In the genomic region with DNA sequence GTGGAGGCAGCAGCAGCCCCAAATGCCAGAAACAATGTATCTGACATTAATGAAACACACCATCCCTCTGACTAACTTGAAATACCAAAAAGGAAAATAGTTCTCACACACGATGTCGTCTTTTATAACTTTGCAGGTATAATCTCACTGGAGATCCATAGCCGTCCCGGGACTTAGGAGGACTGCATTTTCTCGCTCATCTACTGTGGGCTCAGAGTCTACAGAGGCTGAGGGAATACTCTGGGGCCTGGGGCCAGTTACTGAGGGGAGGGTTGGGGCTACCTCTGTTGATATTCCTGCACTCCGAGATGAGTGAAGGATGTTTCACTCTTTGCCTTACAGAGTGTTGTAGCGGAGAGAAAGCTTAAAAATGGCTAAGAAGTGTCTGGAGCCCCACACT, we compare ENCODE assay signal across 10 mouse cellular contexts. TPM values are rescaled to one million over a fixed set of nuclear protein-coding genes. Genes with fewer than 3 reads are reported as not detected.
A peak's percentile ranks its signal among the peaks of the same experiment; 100 is the strongest.
DNase-seq lines count a peak whose midpoint lies in the region; ATAC-seq lines count a peak whose summit lies in the region.
"Had no signal": no experiment of that assay in that cellular context is flagged by ENCODE, and none has a peak within 500 bp of the region (broad histone marks: within the 10 kb centered on the region; RNA-seq: fewer than 3 reads in every experiment).

No protein-coding gene starts in this region.

- no peaks in the 10 kb centered on the region for H3K36me3 ChIP-seq in kidney, embryonic 15.5 days
- no peaks in the 10 kb centered on the region for H3K36me3 ChIP-seq in forebrain, embryonic 11.5 days (ENCODE audit: control insufficient read depth, insufficient read depth, low read length)
- no peaks in the 10 kb centered on the region for H3K36me3 ChIP-seq in intestine, embryonic 16.5 days (ENCODE audit: control insufficient read depth, insufficient read depth, low read length)
- H3K36me3 ChIP-seq in neural tube, embryonic 13.5 days: no peaks in the 10 kb centered on the region

- peaks cover 29% of the 10 kb centered on the region for H3K4me1 ChIP-seq in kidney, embryonic 15.5 days
- no peaks in the 10 kb centered on the region; the same call in 1 of the 2 replicates for H3K4me1 ChIP-seq in forebrain, embryonic 11.5 days (replicated peaks; ENCODE audit: control insufficient read depth, insufficient read depth, low read length)
- H3K4me1 ChIP-seq in intestine, embryonic 16.5 days (ENCODE audit: control insufficient read depth, insufficient read depth, low read length): no peaks in the 10 kb centered on the region
- peaks cover 37% of the 10 kb centered on the region for H3K4me1 ChIP-seq in neural tube, embryonic 13.5 days (replicated peaks)

- peak overlapping the region; percentile 93; the same call in 1 of the 2 replicates for H3K9ac ChIP-seq in kidney, embryonic 15.5 days
- H3K9ac ChIP-seq in forebrain, embryonic 11.5 days (ENCODE audit: low read length): peak overlapping the region; percentile 99
- 0 out of 2 replicates have a peak overlapping the region, but pooled peaks have one; percentile 16 for H3K9ac ChIP-seq in intestine, embryonic 16.5 days (ENCODE audit: low read depth, low read length)
- H3K9ac ChIP-seq in neural tube, embryonic 13.5 days: no peak overlapping the region

- peak overlapping the region; percentile 98 for H3K27ac ChIP-seq in kidney, embryonic 15.5 days
- H3K27ac ChIP-seq in forebrain, embryonic 11.5 days (ENCODE audit: low read depth, low read length): peak overlapping the region; percentile 99
- H3K27ac ChIP-seq in intestine, embryonic 16.5 days (ENCODE audit: low read length): peak overlapping the region; percentile 97; the same call in 1 of the 2 replicates
- H3K27ac ChIP-seq in neural tube, embryonic 13.5 days (replicated peaks): no peak overlapping the region

- H3K27me3 ChIP-seq in kidney, embryonic 15.5 days: no peaks in the 10 kb centered on the region
- H3K27me3 ChIP-seq in forebrain, embryonic 11.5 days (ENCODE audit: control insufficient read depth, insufficient read depth, low read length): no peaks in the 10 kb centered on the region
- peaks cover 22% of the 10 kb centered on the region for H3K27me3 ChIP-seq in intestine, embryonic 16.5 days (replicated peaks; ENCODE audit: control insufficient read depth, insufficient read depth, low read length)
- H3K27me3 ChIP-seq in neural tube, embryonic 13.5 days: peaks cover 22% of the 10 kb centered on the region

- H3K4me3 ChIP-seq in kidney, embryonic 15.5 days (replicated peaks): peak overlapping the region; percentile 87
- H3K4me3 ChIP-seq in forebrain, embryonic 11.5 days (ENCODE audit: low read depth, low read length): peak overlapping the region; percentile 93
- H3K4me3 ChIP-seq in intestine, embryonic 16.5 days (ENCODE audit: low read length): peak overlapping the region; percentile 76
- peak overlapping the region; percentile 79; the same call in 1 of the 2 replicates for H3K4me3 ChIP-seq in neural tube, embryonic 13.5 days

- 19% methylated on average over 7 of the region's 7 CpGs for WGBS in kidney, embryonic 15.5 days
- 14% methylated on average over 7 of the region's 7 CpGs for WGBS in forebrain, embryonic 11.5 days
- 21% methylated on average over 7 of the region's 7 CpGs for WGBS in intestine, embryonic 16.5 days
- 19% methylated on average over 7 of the region's 7 CpGs for WGBS in neural tube, embryonic 13.5 days

- no peaks in the 10 kb centered on the region for H3K9me3 ChIP-seq in kidney, embryonic 15.5 days (replicated peaks)
- H3K9me3 ChIP-seq in forebrain, embryonic 11.5 days (ENCODE audit: control insufficient read depth, low read length): no peaks in the 10 kb centered on the region
- no peaks in the 10 kb centered on the region for H3K9me3 ChIP-seq in intestine, embryonic 16.5 days (ENCODE audit: control insufficient read depth, low read length)
- no peaks in the 10 kb centered on the region for H3K9me3 ChIP-seq in neural tube, embryonic 13.5 days

- ATAC-seq in kidney, embryonic 15.5 days (replicated peaks; ENCODE audit: low FRiP score): no peak
- no peak for ATAC-seq in forebrain, embryonic 11.5 days (replicated peaks; ENCODE audit: low FRiP score)
- no peak for ATAC-seq in intestine, embryonic 16.5 days
- ATAC-seq in neural tube, embryonic 13.5 days (ENCODE audit: low read depth): no peak

- DNase-seq in kidney, postnatal 25 days: no peak
- no peak for DNase-seq in forebrain, embryonic 11.5 days (ENCODE audit: low spot score)
- no peak for DNase-seq in thymus, postnatal 10 days (ENCODE audit: low spot score in 2 of 2)
- DNase-seq in frontal cortex, postnatal 25 days (ENCODE audit: low spot score in 2 of 2): no peak
- DNase-seq: lung, postnatal 36 days; right cerebral cortex, adult 18-20 months; thymus, postnatal 25 days had no signal

- H3K4me2 ChIP-seq in kidney, embryonic 15.5 days: peak overlapping the region; percentile 78
- peak overlapping the region; percentile 62 for H3K4me2 ChIP-seq in forebrain, embryonic 11.5 days (ENCODE audit: low read depth, low read length, severe bottlenecking)
- H3K4me2 ChIP-seq in intestine, embryonic 16.5 days (ENCODE audit: low read depth, low read length): peak overlapping the region; percentile 83
- H3K4me2 ChIP-seq in neural tube, embryonic 13.5 days: peak overlapping the region; percentile 95

RNA-seq across cellular contexts. Expression of gene Gli3, which starts 1.1 kb away (rescaled TPM):
- polyA plus RNA-seq in kidney, embryonic 15.5 days (2015; fragmentation: Nextera tagmentation; extraction: Ambion mirVana): 13.2 and 13.7 TPM in 2 replicates
- 67.0 and 68.0 TPM in 2 replicates for polyA plus RNA-seq in forebrain, embryonic 11.5 days (2014; fragmentation: Nextera tagmentation; extraction: Ambion mirVana)
- 7.7 and 8.9 TPM in 2 replicates for polyA plus RNA-seq in intestine, embryonic 16.5 days (2015; fragmentation: Nextera tagmentation; extraction: Ambion mirVana)
- polyA plus RNA-seq in neural tube, embryonic 13.5 days (2015; fragmentation: Nextera tagmentation; extraction: Ambion mirVana): 4.8 and 7.9 TPM in 2 replicates
